Mouse (Mus musculus): ENCODE results near the gene Atp6ap1. TPM values are rescaled to one million over a fixed set of nuclear protein-coding genes. Genes with fewer than 3 reads are reported as not detected.

The Atp6ap1 gene
- 29.2 TPM for polyA plus RNA-seq (2014; fragmentation: Illumina TruSeq; extraction: RNeasy Lipid Tissue Mini Kit (QIAGEN cat#74804); ENCODE audit: low read depth, low replicate concordance)

GRCm38 (mm10) chrX:74296538-74297448, at the start of gene Atp6ap1:
Atp6ap1 (plus strand) TSS chrX:74297097.

GRCm38 (mm10) chrX:74249615-74250014, 47.3 kb upstream of the Atp6ap1 start, which contains the start of gene Flna:
Flna (minus strand) TSS chrX:74249820.

GRCm38 (mm10) chrX:74254153-74254887, 42.6 kb upstream of the Atp6ap1 start, which contains the start of gene Emd:
Emd (plus strand) TSS chrX:74254687.

GRCm38 (mm10) chrX:74270062-74270901, 26.6 kb upstream of the Atp6ap1 start, which contains the start of gene Rpl10:
Rpl10 (plus strand) TSS chrX:74270812.

GRCm38 (mm10) chrX:74281732-74282394, 15.0 kb upstream of the Atp6ap1 start, which contains the start of the genes Taz and Dnase1l1:
Taz (plus strand) TSS chrX:74281912.
Dnase1l1 (minus strand) TSS chrX:74282337.

GRCm38 (mm10) chrX:74304867-74305700, 8.2 kb downstream of the Atp6ap1 start, which contains the start of gene Gdi1:
Gdi1 (plus strand) TSS chrX:74304998.

GRCm38 (mm10) chrX:74312540-74313464, 15.9 kb downstream of the Atp6ap1 start, which contains the start of gene Fam50a:
Fam50a (plus strand) TSS chrX:74313033.

GRCm38 (mm10) chrX:74328725-74329161, 31.8 kb downstream of the Atp6ap1 start, which contains the start of gene Plxna3:
Plxna3 (plus strand) TSS chrX:74329066.

GRCm38 (mm10) chrX:74353467-74353770, 56.5 kb downstream of the Atp6ap1 start, which contains the start of gene Lage3:
Lage3 (minus strand) TSS chrX:74353618.

Other genes with a start within 250 kb of the Atp6ap1 start
- not detected for gene Opn1mw, start 169.6 kb upstream of the Atp6ap1 start, polyA plus RNA-seq (2014; fragmentation: Illumina TruSeq; extraction: RNeasy Lipid Tissue Mini Kit (QIAGEN cat#74804); ENCODE audit: low read depth, low replicate concordance)
- gene Mecp2, start 161.7 kb upstream of the Atp6ap1 start, polyA plus RNA-seq (2014; fragmentation: Illumina TruSeq; extraction: RNeasy Lipid Tissue Mini Kit (QIAGEN cat#74804); ENCODE audit: low read depth, low replicate concordance) = 2.5 TPM
- gene Tex28, start 129.3 kb upstream of the Atp6ap1 start, polyA plus RNA-seq (2014; fragmentation: Illumina TruSeq; extraction: RNeasy Lipid Tissue Mini Kit (QIAGEN cat#74804); ENCODE audit: low read depth, low replicate concordance) = 2.9 TPM
- 19.2 TPM for gene Tktl1, start 119.8 kb upstream of the Atp6ap1 start, polyA plus RNA-seq (2014; fragmentation: Illumina TruSeq; extraction: RNeasy Lipid Tissue Mini Kit (QIAGEN cat#74804); ENCODE audit: low read depth, low replicate concordance)
- 13.9 TPM for gene Flna, start 47.3 kb upstream of the Atp6ap1 start, polyA plus RNA-seq (2014; fragmentation: Illumina TruSeq; extraction: RNeasy Lipid Tissue Mini Kit (QIAGEN cat#74804); ENCODE audit: low read depth, low replicate concordance)
- gene Emd, start 42.4 kb upstream of the Atp6ap1 start, polyA plus RNA-seq (2014; fragmentation: Illumina TruSeq; extraction: RNeasy Lipid Tissue Mini Kit (QIAGEN cat#74804); ENCODE audit: low read depth, low replicate concordance) = 24.3 TPM
- 81.7 TPM for gene Rpl10, start 26.3 kb upstream of the Atp6ap1 start, polyA plus RNA-seq (2014; fragmentation: Illumina TruSeq; extraction: RNeasy Lipid Tissue Mini Kit (QIAGEN cat#74804); ENCODE audit: low read depth, low replicate concordance)
- 6.3 TPM for gene Taz, start 15.2 kb upstream of the Atp6ap1 start, polyA plus RNA-seq (2014; fragmentation: Illumina TruSeq; extraction: RNeasy Lipid Tissue Mini Kit (QIAGEN cat#74804); ENCODE audit: low read depth, low replicate concordance)
- 2.2 TPM for gene Dnase1l1, start 14.8 kb upstream of the Atp6ap1 start, polyA plus RNA-seq (2014; fragmentation: Illumina TruSeq; extraction: RNeasy Lipid Tissue Mini Kit (QIAGEN cat#74804); ENCODE audit: low read depth, low replicate concordance)
- 10.1 TPM for gene Gdi1, start 7.9 kb downstream of the Atp6ap1 start, polyA plus RNA-seq (2014; fragmentation: Illumina TruSeq; extraction: RNeasy Lipid Tissue Mini Kit (QIAGEN cat#74804); ENCODE audit: low read depth, low replicate concordance)
- 2.9 TPM for gene Fam50a, start 15.9 kb downstream of the Atp6ap1 start, polyA plus RNA-seq (2014; fragmentation: Illumina TruSeq; extraction: RNeasy Lipid Tissue Mini Kit (QIAGEN cat#74804); ENCODE audit: low read depth, low replicate concordance)
- gene Plxna3, start 32.0 kb downstream of the Atp6ap1 start, polyA plus RNA-seq (2014; fragmentation: Illumina TruSeq; extraction: RNeasy Lipid Tissue Mini Kit (QIAGEN cat#74804); ENCODE audit: low read depth, low replicate concordance) = not detected
- 2.3 TPM for gene Lage3, start 56.5 kb downstream of the Atp6ap1 start, polyA plus RNA-seq (2014; fragmentation: Illumina TruSeq; extraction: RNeasy Lipid Tissue Mini Kit (QIAGEN cat#74804); ENCODE audit: low read depth, low replicate concordance)
- gene Ubl4a, start 76.1 kb downstream of the Atp6ap1 start, polyA plus RNA-seq (2014; fragmentation: Illumina TruSeq; extraction: RNeasy Lipid Tissue Mini Kit (QIAGEN cat#74804); ENCODE audit: low read depth, low replicate concordance) = 5.5 TPM
- gene Slc10a3, start 76.3 kb downstream of the Atp6ap1 start, polyA plus RNA-seq (2014; fragmentation: Illumina TruSeq; extraction: RNeasy Lipid Tissue Mini Kit (QIAGEN cat#74804); ENCODE audit: low read depth, low replicate concordance) = 3.9 TPM
- 1.3 TPM for gene Fam3a, start 96.2 kb downstream of the Atp6ap1 start, polyA plus RNA-seq (2014; fragmentation: Illumina TruSeq; extraction: RNeasy Lipid Tissue Mini Kit (QIAGEN cat#74804); ENCODE audit: low read depth, low replicate concordance)
- 4.3 TPM for gene Ikbkg, start 96.2 kb downstream of the Atp6ap1 start, polyA plus RNA-seq (2014; fragmentation: Illumina TruSeq; extraction: RNeasy Lipid Tissue Mini Kit (QIAGEN cat#74804); ENCODE audit: low read depth, low replicate concordance)
- 3.8 TPM for gene G6pdx, start 132.1 kb downstream of the Atp6ap1 start, polyA plus RNA-seq (2014; fragmentation: Illumina TruSeq; extraction: RNeasy Lipid Tissue Mini Kit (QIAGEN cat#74804); ENCODE audit: low read depth, low replicate concordance)
- gene Gm6880, start 184.3 kb downstream of the Atp6ap1 start, polyA plus RNA-seq (2014; fragmentation: Illumina TruSeq; extraction: RNeasy Lipid Tissue Mini Kit (QIAGEN cat#74804); ENCODE audit: low read depth, low replicate concordance) = 2.4 TPM

Measured in testis, adult 10 weeks (tissue).